In the genomic region with DNA sequence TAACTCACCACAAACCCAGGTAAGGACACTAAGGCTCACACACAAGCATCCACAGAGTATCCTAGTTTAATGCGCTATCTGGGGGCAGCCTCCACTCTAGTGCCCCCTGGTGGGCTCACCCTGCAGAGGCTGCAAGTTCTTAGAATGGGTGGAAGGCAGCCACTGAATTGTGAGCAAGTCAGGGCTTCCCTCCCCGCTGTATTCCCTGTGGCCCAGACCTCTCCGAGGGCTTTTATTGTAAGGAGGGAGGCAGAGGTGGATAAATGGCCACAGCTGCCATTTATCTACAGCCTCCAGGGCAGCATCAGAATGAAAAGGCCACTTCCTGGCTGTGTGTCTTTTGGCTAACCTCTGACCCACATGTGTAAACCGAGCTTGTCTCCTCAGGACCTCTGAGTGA, we compare ENCODE assay signal across 10 mouse cellular contexts. TPM values are rescaled to one million over a fixed set of nuclear protein-coding genes. Genes with fewer than 3 reads are reported as not detected.
DNase-seq lines count a peak whose midpoint lies in the region; ATAC-seq and TF ChIP-seq lines count a peak whose summit lies in the region.
"Had no signal": no experiment of that assay in that cellular context is flagged by ENCODE, and none has a peak within 500 bp of the region (broad histone marks: within the 10 kb centered on the region; RNA-seq: fewer than 3 reads in every experiment).

No protein-coding gene starts in this region.

- TF ChIP-seq CTCF in brain, embryonic 14.5 days (IDR thresholded peaks at IDR 0.05; ENCODE audit: borderline replicate concordance, extremely low read depth, insufficient read depth, insufficient read length) = peak; percentile 67

- H3K4me2 ChIP-seq in limb, embryonic 11.5 days (ENCODE audit: low read depth, severe bottlenecking) = no peak overlapping the region
- H3K4me2 ChIP-seq: embryonic facial prominence, embryonic 15.5 days; stomach, embryonic 15.5 days had no signal

- H3K4me3 ChIP-seq in heart, embryonic 10.5 days = no peak overlapping the region
- H3K4me3 ChIP-seq in limb, embryonic 11.5 days (ENCODE audit: low read depth, low read length) = no peak overlapping the region
- H3K4me3 ChIP-seq: embryonic facial prominence, embryonic 15.5 days; stomach, embryonic 15.5 days had no signal

- H3K9ac ChIP-seq in limb, embryonic 11.5 days (ENCODE audit: low read length) = no peak overlapping the region
- H3K9ac ChIP-seq: embryonic facial prominence, embryonic 15.5 days; stomach, embryonic 15.5 days had no signal

- H3K9me3 ChIP-seq in heart, embryonic 10.5 days = no peaks in the 10 kb centered on the region
- H3K9me3 ChIP-seq in limb, embryonic 11.5 days (ENCODE audit: control insufficient read depth, low read length) = no peaks in the 10 kb centered on the region
- H3K9me3 ChIP-seq: embryonic facial prominence, embryonic 15.5 days; stomach, embryonic 15.5 days had no signal

- no peak for TF ChIP-seq POLR2A in brain, embryonic 14.5 days (IDR thresholded peaks at IDR 0.05; ENCODE audit: borderline replicate concordance, extremely low read depth, insufficient read depth, insufficient read length, poor library complexity, severe bottlenecking)

- no peak for ATAC-seq in limb, embryonic 11.5 days (ENCODE audit: insufficient number of reproducible peaks, low FRiP score, low TSS enrichment, low read depth)
- ATAC-seq in frontal cortex, adult (ENCODE audit: low TSS enrichment) = no peak

- peaks cover 6% of the 10 kb centered on the region for H3K4me1 ChIP-seq in heart, embryonic 10.5 days
- no peaks in the 10 kb centered on the region for H3K4me1 ChIP-seq in limb, embryonic 11.5 days (ENCODE audit: control insufficient read depth, insufficient read depth, low read length)
- H3K4me1 ChIP-seq: embryonic facial prominence, embryonic 15.5 days; stomach, embryonic 15.5 days had no signal

- DNase-seq in heart, postnatal 10 days = peak; percentile 15 to 25
- DNase-seq in heart, embryonic 10.5 days (ENCODE audit: low spot score) = no peak
- peak; percentile 40 for DNase-seq in right cerebral cortex, postnatal 14 days
- no peak for DNase-seq in right cerebral cortex, postnatal 10 days (ENCODE audit: low spot score in 2 of 2)
- DNase-seq in brain, embryonic 14.5 days (ENCODE audit: low read depth) = peak; percentile 57
- DNase-seq in limb, embryonic 11.5 days (ENCODE audit: low spot score) = peak; percentile 43
- DNase-seq in heart, adult 11 months = no peak

- intact Hi-C loops in heart, postnatal 10 days (cut with DNase I) = no loop called here

- peaks cover 27% of the 10 kb centered on the region for H3K27me3 ChIP-seq in heart, embryonic 10.5 days (ENCODE audit: insufficient read depth, poor library complexity, severe bottlenecking)
- no peaks in the 10 kb centered on the region for H3K27me3 ChIP-seq in limb, embryonic 11.5 days (ENCODE audit: control insufficient read depth, insufficient read depth, low read length)
- H3K27me3 ChIP-seq: embryonic facial prominence, embryonic 15.5 days; stomach, embryonic 15.5 days had no signal

- H3K27ac ChIP-seq in heart, embryonic 10.5 days = no peak overlapping the region
- H3K27ac ChIP-seq in limb, embryonic 11.5 days (replicated peaks; ENCODE audit: low read depth, low read length) = no peak overlapping the region
- H3K27ac ChIP-seq: embryonic facial prominence, embryonic 15.5 days; stomach, embryonic 15.5 days had no signal

- H3K36me3 ChIP-seq in heart, embryonic 10.5 days = no peaks in the 10 kb centered on the region
- no peaks in the 10 kb centered on the region for H3K36me3 ChIP-seq in limb, embryonic 11.5 days (ENCODE audit: control insufficient read depth, insufficient read depth, low read length)
- H3K36me3 ChIP-seq: embryonic facial prominence, embryonic 15.5 days; stomach, embryonic 15.5 days had no signal

- WGBS in heart, embryonic 10.5 days = 30% methylated on average over 4 of the region's 4 CpGs
- 21% methylated on average over 4 of the region's 4 CpGs for WGBS in limb, embryonic 11.5 days

RNA-seq across cellular contexts. Expression of gene Wfs1, which starts 33.6 kb away (rescaled TPM):
- 10 to 100 TPM; 30.4 to 37.7 TPM for total RNA-seq in heart, postnatal 10 days (2021)
- polyA plus RNA-seq in heart, embryonic 10.5 days (2016; fragmentation: Nextera tagmentation; extraction: Ambion mirVana) = 17.4 and 30.7 TPM in 2 replicates
- polyA plus RNA-seq in brain, embryonic 14.5 days (2012; rRNA removed) = 4.0 and 7.8 TPM in 2 replicates
- 6.3 and 7.1 TPM in 2 replicates for polyA plus RNA-seq in limb, embryonic 11.5 days (2014; fragmentation: Nextera tagmentation; extraction: Ambion mirVana)

Comparison
In these comparisons a context has a peak if more than half of its experiments do, and no peak if none do; other contexts are left out.
1. DNase-seq: peak in heart, postnatal 10 days (2 of 2), right cerebral cortex, postnatal 14 days (single experiment), brain, embryonic 14.5 days (single experiment) and limb, embryonic 11.5 days (single experiment); none in heart, embryonic 10.5 days (single experiment), right cerebral cortex, postnatal 10 days (0 of 2) and heart, adult 11 months (single experiment).